Mouse (Mus musculus): ENCODE data around the gene Chrna9. TPM values are rescaled to one million over a fixed set of nuclear protein-coding genes. Genes with fewer than 3 reads are reported as not detected.

Gene Chrna9
- total RNA-seq, 2 experiments from 2014 or later = not detected

DNA sequence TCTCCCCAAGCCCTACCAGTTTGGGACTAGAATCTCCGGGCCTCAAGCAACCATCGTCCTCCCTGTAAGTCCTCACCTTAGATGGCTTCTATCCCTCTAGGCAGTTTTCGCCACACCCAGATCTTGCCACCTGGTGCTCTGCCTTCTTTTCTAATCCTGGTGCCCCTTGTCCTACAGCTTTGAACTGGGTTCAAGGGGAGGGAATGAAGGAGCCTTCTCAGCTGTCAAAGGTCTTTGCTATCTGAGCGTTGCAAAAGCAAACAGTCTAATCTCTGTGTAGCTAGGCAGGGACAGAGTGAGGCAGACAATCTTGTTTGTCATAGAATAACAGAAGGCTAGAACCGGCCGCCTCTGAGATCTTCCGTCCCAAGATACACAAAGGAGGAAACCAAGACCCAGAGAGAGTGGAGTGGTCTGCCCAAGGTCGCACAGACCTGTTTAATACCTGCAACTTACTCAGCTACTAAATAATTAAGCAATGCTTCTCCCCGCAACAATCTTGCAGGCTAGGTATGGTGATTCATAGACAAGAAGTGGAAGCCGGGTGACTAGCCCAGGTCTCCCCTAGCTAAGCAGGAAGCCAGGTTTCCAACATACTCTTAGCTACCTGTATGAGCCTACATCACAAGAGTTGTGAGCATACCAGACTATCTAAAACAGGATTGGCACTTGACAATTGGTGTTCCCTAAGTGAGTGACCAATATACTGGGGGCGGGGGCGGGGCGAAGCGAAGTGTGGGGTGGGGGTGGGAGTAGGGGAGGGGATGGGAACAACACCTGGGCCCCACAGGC, 69.6 kb downstream of the Chrna9 start, which contains the start of gene 9130230L23Rik:
9130230L23Rik (minus strand) TSS at position 152 of the 792 bp plus-strand sequence.
- no peak for ATAC-seq (replicated peaks; ENCODE audit: low FRiP score, poor library complexity, severe bottlenecking)

- no peak for ATAC-seq (replicated peaks; ENCODE audit: low FRiP score, poor library complexity, severe bottlenecking)
Observed at GRCm38 (mm10) chr5:66005041-66005678, 70.4 kb downstream of the Chrna9 start.

DNA sequence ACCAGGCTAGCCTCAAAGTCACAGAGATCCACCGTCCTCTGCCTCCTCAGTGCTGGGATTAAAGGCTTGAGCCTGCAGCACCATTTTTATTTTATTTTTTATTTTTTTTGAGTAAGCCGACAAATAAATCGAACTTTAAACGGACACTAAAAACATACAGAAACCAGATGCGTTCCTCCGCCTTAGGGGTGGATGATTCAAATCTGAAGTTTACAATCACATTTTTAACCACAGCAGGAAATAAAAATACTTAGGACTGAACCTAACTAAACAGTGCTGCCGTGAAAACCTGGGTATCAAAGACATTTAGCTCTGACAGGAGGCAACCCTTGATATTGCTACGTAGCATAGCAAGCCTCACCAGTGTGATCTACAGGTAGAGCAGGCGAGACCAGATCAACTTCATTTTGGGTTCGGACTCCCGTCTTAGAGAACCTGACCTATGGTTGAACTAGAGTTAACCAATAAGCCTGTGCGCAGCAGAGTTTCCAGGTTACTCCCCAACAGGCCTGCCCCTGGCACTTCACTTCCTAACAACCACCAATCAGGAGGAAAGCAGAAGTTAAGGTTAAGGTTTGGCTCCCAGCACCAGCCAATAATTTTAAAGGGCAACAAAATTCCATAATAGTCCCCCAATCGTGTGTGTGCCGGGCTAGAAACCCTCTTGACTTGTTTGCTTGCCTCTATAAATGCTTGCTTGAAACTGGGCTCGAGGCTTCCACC, 73.7 kb downstream of the Chrna9 start:
- ATAC-seq (replicated peaks; ENCODE audit: low FRiP score, poor library complexity, severe bottlenecking) = no peak

- ATAC-seq (replicated peaks; ENCODE audit: low FRiP score, poor library complexity, severe bottlenecking) = no peak
Observed at GRCm38 (mm10) chr5:66013999-66014398, 79.3 kb downstream of the Chrna9 start.

DNA sequence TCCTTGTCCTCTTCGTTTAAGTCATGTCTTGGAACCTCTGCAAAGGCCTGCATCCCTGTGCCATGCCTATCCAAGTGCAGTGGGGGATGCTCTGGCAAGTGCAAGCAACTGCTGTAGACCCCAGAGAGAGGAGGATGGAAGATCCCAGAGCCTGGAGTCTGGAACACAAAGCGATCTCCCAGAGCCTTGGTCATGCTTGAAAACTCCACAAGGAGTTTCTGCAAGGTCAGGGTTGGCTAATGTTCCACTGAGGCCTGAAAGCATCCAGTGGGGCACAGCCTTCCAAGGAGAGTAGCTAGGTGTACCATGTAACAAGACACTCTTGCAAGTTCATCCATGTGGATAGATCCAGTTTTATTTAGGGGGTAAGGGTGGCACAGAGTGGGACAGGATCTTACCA, 79.7 kb downstream of the Chrna9 start:
- no peak for ATAC-seq (replicated peaks; ENCODE audit: low FRiP score, poor library complexity, severe bottlenecking)

DNA sequence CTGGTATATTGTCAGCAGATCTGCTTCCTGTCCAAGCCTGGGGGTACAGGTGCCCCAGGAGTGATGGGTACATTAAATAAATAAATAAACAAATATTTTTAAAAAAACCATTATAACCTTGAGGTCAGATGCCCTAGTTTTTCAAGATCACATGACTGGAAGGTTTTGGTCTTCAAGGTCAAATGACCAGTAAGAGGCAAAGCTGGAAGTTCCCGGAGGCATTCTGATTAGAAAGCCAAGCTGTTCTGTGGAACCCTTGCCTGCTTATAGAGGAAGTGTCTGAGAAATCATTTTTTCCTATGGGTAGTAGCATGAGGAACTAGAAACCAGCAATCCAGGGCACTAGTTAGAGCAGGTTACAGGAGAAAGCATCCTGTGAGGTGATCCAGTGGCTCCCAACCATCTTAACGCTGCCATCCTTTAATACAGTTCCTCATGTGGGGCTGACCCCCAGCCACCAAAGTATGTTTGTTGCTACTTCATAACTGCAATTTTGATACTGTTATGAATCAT, 80.8 kb downstream of the Chrna9 start:
- no peak for ATAC-seq (replicated peaks; ENCODE audit: low FRiP score, poor library complexity, severe bottlenecking)

- no peak for ATAC-seq (replicated peaks; ENCODE audit: low FRiP score, poor library complexity, severe bottlenecking)
Observed at GRCm38 (mm10) chr5:66026796-66027195, 92.1 kb downstream of the Chrna9 start.

Other genes with a start within 250 kb of the Chrna9 start
- gene Pds5a, start 236.6 kb upstream of the Chrna9 start, total RNA-seq (2015; ENCODE audit: low replicate concordance) = 216 and 231 TPM in 2 replicates
- 270 and 327 TPM in 2 replicates for gene Pds5a, start 236.6 kb upstream of the Chrna9 start, total RNA-seq (2017; ENCODE audit: low replicate concordance)
- 53.7 and 59.1 TPM in 2 replicates for gene N4bp2, start 171.4 kb upstream of the Chrna9 start, total RNA-seq (2015; ENCODE audit: low replicate concordance)
- gene N4bp2, start 171.4 kb upstream of the Chrna9 start, total RNA-seq (2017; ENCODE audit: low replicate concordance) = 32.6 and 50.2 TPM in 2 replicates
- gene Rhoh, start 73.7 kb upstream of the Chrna9 start, total RNA-seq (2015; ENCODE audit: low replicate concordance) = 4.3 and 12.2 TPM in 2 replicates
- 6.4 and 22.1 TPM in 2 replicates for gene Rhoh, start 73.7 kb upstream of the Chrna9 start, total RNA-seq (2017; ENCODE audit: low replicate concordance)
- gene 9130230L23Rik, start 69.4 kb downstream of the Chrna9 start, total RNA-seq (2015; ENCODE audit: low replicate concordance) = not detected in 2 replicates
- gene 9130230L23Rik, start 69.4 kb downstream of the Chrna9 start, total RNA-seq (2017; ENCODE audit: low replicate concordance) = not detected in 2 replicates
- gene Rbm47, start 238.2 kb downstream of the Chrna9 start, total RNA-seq (2015; ENCODE audit: low replicate concordance) = 0.36 and 0.42 TPM in 2 replicates
- gene Rbm47, start 238.2 kb downstream of the Chrna9 start, total RNA-seq (2017; ENCODE audit: low replicate concordance) = 0.39 and 4.7 TPM in 2 replicates